Mouse (Mus musculus): Measurements from ENCODE around the gene Olfr875.
A peak's percentile ranks its signal among the peaks of the same experiment; 100 is the strongest.
"Not testable (repeated sequence)": the region's sequence is repeated elsewhere in the genome, so short reads cannot be mapped to it uniquely, and the experiment has no call there.

The Olfr875 gene

GRCm38 (mm10) chr9:37771759-37772158, at the start of gene Olfr875:
TSS of gene Olfr875 (plus strand) at chr9:37771857.
- no peak for DNase-seq (ENCODE audit: low spot score)

DNA sequence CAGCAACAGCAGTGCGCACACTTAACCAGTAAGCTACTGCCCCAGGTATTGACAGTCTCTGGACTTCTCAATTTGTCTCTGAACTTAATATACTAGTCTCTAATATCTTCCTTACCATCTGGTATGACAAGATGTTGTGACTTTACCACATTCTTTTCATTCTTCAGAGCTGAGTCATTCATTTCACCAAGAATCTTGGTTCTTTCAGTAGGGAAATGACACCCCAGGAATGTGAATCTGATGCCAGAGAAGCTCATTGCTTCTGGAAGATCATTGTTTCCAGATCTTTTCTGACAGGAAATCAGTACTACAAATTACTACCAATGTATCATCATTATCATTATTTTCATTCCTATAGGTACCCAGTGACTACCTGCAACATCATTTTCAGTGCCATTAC, 37.3 kb upstream of the Olfr875 start:
- DNase-seq (ENCODE audit: low spot score) = no peak

DNA sequence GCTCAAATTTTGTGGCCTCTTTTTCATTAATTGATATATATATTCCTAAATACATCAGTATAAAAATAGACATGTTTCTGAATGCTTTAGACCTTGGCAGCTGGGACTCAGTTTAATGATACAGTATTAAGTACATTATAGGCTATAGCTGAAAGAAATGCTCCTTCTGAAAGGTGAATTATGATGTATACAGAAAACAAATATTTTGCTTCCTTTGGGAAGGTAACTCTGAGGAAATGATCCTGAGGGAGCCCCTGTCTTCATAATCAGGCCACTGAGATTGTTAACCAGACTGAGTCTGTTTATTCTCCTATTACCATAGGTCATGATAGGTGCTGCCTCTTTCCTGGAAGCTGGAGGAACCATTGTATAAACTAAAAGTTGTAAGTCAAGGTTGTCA, 26.9 kb upstream of the Olfr875 start, which contains the start of gene Olfr874:
Gene Olfr874, plus strand, starts transcription at position 301 of the 400 bp plus-strand sequence.
- no peak for DNase-seq (ENCODE audit: low spot score)

DNA sequence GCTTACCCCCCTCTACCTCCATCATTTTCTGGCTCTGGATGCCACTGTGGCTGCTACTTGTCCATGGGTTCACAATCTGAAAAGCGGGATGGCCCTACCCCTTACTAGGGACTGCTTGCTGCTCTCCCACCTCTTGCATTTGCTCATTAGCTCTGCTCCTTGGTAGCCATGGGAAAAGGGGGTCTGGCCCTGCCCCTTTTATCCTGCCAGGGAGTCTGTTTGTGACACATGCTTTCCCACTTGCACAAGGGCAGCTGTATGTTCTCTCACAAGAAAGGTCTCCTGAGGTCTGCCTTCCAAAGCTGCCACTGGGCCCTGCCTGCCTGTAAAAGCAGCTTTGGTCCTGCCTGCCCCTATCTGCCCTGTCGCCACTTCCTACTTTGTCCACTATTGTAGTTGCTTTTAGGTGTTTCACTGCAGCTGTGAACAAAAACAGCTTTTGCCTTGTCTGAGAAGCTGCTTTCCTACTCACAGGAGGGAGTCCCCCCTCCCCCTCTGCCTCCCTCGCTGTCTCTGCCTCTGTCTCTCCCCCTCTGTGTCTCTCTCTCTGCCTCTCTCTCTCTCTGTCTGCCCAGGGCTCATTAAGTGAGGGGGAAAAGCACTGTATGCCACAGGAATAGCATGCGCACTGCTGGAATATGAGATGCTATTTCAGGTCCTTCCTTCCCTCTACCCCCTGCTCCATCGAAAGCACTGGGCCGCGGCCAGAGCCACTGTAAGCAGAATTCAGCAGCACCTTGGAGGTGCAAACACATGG, 21.2 kb upstream of the Olfr875 start:
- no peak for DNase-seq (ENCODE audit: low spot score)

DNA sequence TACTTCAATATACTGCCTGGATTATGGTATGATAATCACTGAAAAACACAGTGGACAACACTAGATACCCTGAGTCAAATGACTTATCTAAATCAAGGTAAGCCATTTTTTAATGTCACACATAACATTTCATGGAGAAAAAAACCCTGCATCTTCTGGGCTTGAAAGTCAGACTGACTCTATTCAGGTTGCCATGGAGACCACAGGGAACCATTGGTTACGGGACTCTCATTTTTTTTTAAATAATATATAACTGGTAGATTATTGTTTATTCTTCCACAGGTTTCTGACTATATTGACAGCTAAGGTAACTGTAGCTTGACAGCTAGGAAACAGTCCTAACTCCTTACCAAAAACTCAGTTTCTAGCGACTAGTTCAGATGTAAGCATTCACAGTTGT, 20.2 kb upstream of the Olfr875 start:
- DNase-seq (ENCODE audit: low spot score) = no peak

DNA sequence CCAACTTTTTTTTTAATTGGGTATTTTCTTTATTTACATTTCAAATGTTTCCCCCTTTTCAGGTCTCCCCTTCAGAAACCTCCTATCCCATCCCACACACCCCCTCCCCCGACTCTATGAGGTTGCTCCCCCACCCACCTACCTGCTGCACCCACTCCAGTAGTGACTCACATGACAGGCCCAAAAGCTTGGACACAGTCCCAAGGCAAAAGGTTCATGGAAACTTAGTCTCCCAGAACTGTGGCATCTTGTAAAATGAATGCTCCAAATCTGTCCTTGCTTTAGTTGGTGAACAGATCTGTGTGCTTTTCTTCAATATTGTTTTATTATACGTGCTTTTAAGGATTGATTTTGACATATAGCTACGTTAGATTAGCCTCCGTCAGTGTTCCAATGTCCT, 19.7 kb upstream of the Olfr875 start:
- no peak for DNase-seq (ENCODE audit: low spot score)

DNA sequence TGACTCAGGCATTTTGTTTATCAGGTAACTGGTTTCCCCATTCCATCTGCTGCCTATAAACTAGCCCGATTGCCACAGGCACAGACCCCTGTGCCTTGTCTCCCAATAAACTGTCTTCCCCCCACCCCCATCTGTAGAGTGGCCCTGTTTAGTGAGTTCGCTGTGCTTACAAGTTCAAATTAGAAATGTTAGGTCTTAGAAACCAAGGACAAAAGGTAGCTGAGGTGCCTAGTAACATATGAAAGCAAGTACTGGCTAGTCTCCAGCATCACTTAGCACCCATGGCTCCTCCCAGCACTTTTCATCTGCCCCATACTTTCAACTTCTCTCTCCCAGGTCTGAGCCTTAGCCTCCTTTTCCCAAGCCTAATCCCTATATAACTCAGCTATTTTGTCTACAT, 9.9 kb upstream of the Olfr875 start:
- DNase-seq (ENCODE audit: low spot score) = no peak

GRCm38 (mm10) chr9:37762541-37762940, 9.1 kb upstream of the Olfr875 start:
- DNase-seq (ENCODE audit: low spot score) = no peak

DNA sequence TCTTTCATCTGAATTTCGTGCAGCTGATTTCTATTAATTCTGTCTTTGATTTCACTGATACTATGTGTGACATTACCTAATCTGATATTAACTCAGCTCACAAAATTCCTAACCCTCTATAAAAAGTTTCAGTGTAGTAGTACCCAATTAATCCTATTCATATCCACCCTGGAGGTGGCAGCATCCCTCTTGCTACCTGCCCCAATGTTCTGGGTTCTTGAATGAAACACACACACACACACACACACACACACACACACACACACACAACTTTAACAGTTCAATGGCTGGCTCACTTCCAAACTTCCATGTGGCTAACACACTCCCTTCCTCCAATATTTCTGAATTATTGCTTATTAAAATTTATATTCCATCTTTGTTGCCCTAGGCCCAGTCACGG, 996 bp upstream of the Olfr875 start:
- no peak for DNase-seq (ENCODE audit: low spot score)

- peak; percentile 9 for DNase-seq (ENCODE audit: low spot score)
Measured at GRCm38 (mm10) chr9:37782766-37783260, 11.2 kb downstream of the Olfr875 start.

GRCm38 (mm10) chr9:37783394-37784387, 12.0 kb downstream of the Olfr875 start:
- not testable (repeated sequence) for DNase-seq (ENCODE audit: low spot score)

GRCm38 (mm10) chr9:37786411-37786810, 14.8 kb downstream of the Olfr875 start:
- DNase-seq (ENCODE audit: low spot score) = no peak

- DNase-seq (ENCODE audit: low spot score) = no peak
Measured at GRCm38 (mm10) chr9:37802055-37802454, 30.4 kb downstream of the Olfr875 start.

DNA sequence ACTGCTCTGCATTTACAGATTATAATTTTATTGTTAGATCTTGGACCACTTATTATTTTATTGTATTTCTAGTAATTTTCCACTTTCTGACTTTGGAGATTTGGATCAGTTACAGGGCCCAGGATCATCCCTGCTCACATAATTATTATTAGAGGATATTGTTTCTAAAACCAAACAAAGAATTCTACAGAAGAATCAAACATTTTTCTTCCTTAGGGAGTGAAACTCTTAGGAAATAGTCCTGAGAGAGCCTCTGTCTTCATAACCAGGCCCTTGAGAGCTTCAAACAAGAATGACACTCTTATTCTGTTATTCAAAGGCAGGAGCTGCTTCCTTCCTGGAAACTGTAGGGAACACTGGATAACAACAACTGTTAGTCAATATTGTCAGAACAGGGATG, 31.1 kb downstream of the Olfr875 start, which contains the start of gene Olfr876:
Gene Olfr876, plus strand, starts transcription at position 301 of the 400 bp plus-strand sequence.
- DNase-seq (ENCODE audit: low spot score) = no peak

GRCm38 (mm10) chr9:37807235-37807634, 35.6 kb downstream of the Olfr875 start:
- no peak for DNase-seq (ENCODE audit: low spot score)

- no peak for DNase-seq (ENCODE audit: low spot score)
Measured at GRCm38 (mm10) chr9:37808456-37808855, 36.8 kb downstream of the Olfr875 start.

DNA sequence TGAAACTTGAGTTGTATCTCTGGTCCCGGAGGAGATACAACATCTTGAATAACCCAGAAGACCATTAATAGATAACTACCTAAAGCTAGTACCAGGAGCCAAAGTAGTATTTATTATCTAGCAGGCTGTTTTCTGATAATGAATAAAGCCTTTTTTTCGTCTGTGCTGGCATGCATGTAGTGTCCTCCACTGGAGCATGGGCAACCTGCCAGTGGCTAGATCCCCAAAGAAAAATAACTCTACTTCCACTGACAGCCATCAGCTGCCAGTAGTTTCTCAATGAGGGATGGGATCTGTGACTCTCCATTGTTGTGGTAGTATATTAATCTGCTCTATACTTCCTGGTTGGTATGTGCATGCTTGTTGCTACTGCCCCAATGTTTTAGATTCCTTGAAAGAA, 37.3 kb downstream of the Olfr875 start:
- DNase-seq (ENCODE audit: low spot score) = no peak

- no peak for DNase-seq (ENCODE audit: low spot score)
Measured at GRCm38 (mm10) chr9:37814696-37815095, 43.0 kb downstream of the Olfr875 start.
